Mouse (Mus musculus): ENCODE measurements around the gene Foxn3.

GRCm38 (mm10) chr12:99455580-99455979 is 107.8 kb downstream of the Foxn3 start:
- TF ChIP-seq CTCF (IDR thresholded peaks at IDR 0.05; ENCODE audit: insufficient read depth, low read depth, low read length) (no peak), POLR2A (IDR thresholded peaks at IDR 0.05; ENCODE audit: insufficient read depth, low read depth, low read length) (no peak)

Measured in olfactory bulb, adult 2 months (tissue).